Mouse (Mus musculus) left cerebral cortex, postnatal 10 days (tissue): ENCODE results near the gene Apoc2. TPM values are rescaled to one million over a fixed set of nuclear protein-coding genes. Genes with fewer than 3 reads are reported as not detected.

Experiments used
- DNase-seq, 2 experiments: peaks; one replicate each; pipeline ENCODE4 v3.0.0; 2021 to 2022; ENCODE audit warnings: low spot score in 2 of 2, mixed read lengths in 1 of 2; ENCODE audit errors: extremely low spot score in 1 of 2
- intact Hi-C: fragments of 180-260 bp; cut with DNase I; formaldehyde crosslinking; loops from one replicate; pipeline ENCODE4 v1.15.1; 2025
- total RNA-seq, 2 experiments: library from RNA; stranded (reverse); gene quantifications; 2 replicates each; pipeline ENCODE4 v1.2.3; 2021

The Apoc2 gene
- total RNA-seq, 2 experiments from 2014 or later = not detected

GRCm38 (mm10) chr7:19652614-19653013, 25.1 kb downstream of the Apoc2 start:
- intact Hi-C loops = loop anchor here (5.0 kb wide), 1 partner anchor 220 kb away; no protein-coding TSS in a partner anchor
- no peak for DNase-seq

GRCm38 (mm10) chr7:19651063-19651786, 26.5 kb downstream of the Apoc2 start:
- no peak for DNase-seq
- intact Hi-C loops = loop anchor here (5.0 kb wide), 1 partner anchor 219 kb away; no protein-coding TSS in a partner anchor

GRCm38 (mm10) chr7:19641223-19641622, 36.5 kb downstream of the Apoc2 start:
- DNase-seq = no peak
- intact Hi-C loops = no loop called here

GRCm38 (mm10) chr7:19635074-19635827, 42.5 kb downstream of the Apoc2 start:
- intact Hi-C loops = no loop called here

GRCm38 (mm10) chr7:19634591-19634990, 43.1 kb downstream of the Apoc2 start:
- DNase-seq = peak in 1 of 2 experiments; percentile 20
- intact Hi-C loops = no loop called here

More at GRCm38 (mm10) chr7:19635074-19635827, 42.5 kb downstream of the Apoc2 start:
- peak in 1 of 2 experiments; percentile 24 for DNase-seq

GRCm38 (mm10) chr7:19633855-19634254, 43.9 kb downstream of the Apoc2 start:
- DNase-seq = peak in 1 of 2 experiments; percentile 19
- intact Hi-C loops = no loop called here

- intact Hi-C loops = no loop called here
- DNase-seq = peak in 1 of 2 experiments; percentile 26
These were observed 44.5 kb downstream of the Apoc2 start for GRCm38 (mm10) chr7:19633197-19633596.

- no peak for DNase-seq
- intact Hi-C loops = no loop called here
These were observed 45.0 kb downstream of the Apoc2 start for GRCm38 (mm10) chr7:19632720-19633119.

GRCm38 (mm10) chr7:19632275-19632674, 45.5 kb downstream of the Apoc2 start:
- DNase-seq = peak in 1 of 2 experiments; percentile 18
- intact Hi-C loops = no loop called here

- peak; percentile 85 to 97 for DNase-seq
- intact Hi-C loops = no loop called here
These were observed 48.4 kb downstream of the Apoc2 start, which contains the start of gene Relb for GRCm38 (mm10) chr7:19629361-19629734. TSS of gene Relb (minus strand) at chr7:19629438.

GRCm38 (mm10) chr7:19628536-19629360, 49.0 kb downstream of the Apoc2 start:
- peak; percentile 86 to 97 for DNase-seq
- intact Hi-C loops = no loop called here

GRCm38 (mm10) chr7:19628192-19628535, 49.6 kb downstream of the Apoc2 start:
- intact Hi-C loops = no loop called here
- no peak for DNase-seq

- DNase-seq = peak in 1 of 2 experiments; percentile 18
- intact Hi-C loops = no loop called here
These were observed 50.0 kb downstream of the Apoc2 start for GRCm38 (mm10) chr7:19627721-19628120.

GRCm38 (mm10) chr7:19623433-19623832, 54.3 kb downstream of the Apoc2 start:
- DNase-seq = no peak
- intact Hi-C loops = no loop called here

- DNase-seq = no peak
- intact Hi-C loops = no loop called here
These were observed 55.5 kb downstream of the Apoc2 start for GRCm38 (mm10) chr7:19622241-19622640.
